Mouse (Mus musculus): ENCODE results near the gene Tmcc1.

GRCm38 (mm10) chr6:116014111-116014510 is 179.2 kb downstream of the Tmcc1 start:
- TF ChIP-seq CTCF (IDR thresholded peaks at IDR 0.05 in 2 of 3, conservative IDR thresholded peaks at IDR 0.05 in 1 of 3; ENCODE audit: control insufficient read depth in 1 of 3, insufficient read depth in 1 of 3, low read depth in 2 of 3, low read length in 3 of 3, poor library complexity in 1 of 3, severe bottlenecking in 1 of 3) (no peak), USF2 (IDR thresholded peaks at IDR 0.05; ENCODE audit: borderline replicate concordance in 1 of 2, insufficient read depth in 1 of 2, low read depth in 1 of 2, low read length in 2 of 2) (no peak), KAT2A (conservative IDR thresholded peaks at IDR 0.05; ENCODE audit: low read depth, low read length) (no peak), ZNF384 (IDR thresholded peaks at IDR 0.05; ENCODE audit: low read depth, low read length) (no peak), CHD2 (IDR thresholded peaks at IDR 0.05; ENCODE audit: low read length) (no peak), RCOR1 (IDR thresholded peaks at IDR 0.05; ENCODE audit: low read depth, low read length) (no peak), JUND (IDR thresholded peaks at IDR 0.05; ENCODE audit: low read depth, low read length) (no peak), POLR2A (IDR thresholded peaks at IDR 0.05; ENCODE audit: control insufficient read depth in 1 of 2, insufficient read depth in 1 of 2, low read depth in 1 of 2, low read length in 2 of 2, poor library complexity in 1 of 2) (no peak), HCFC1 (IDR thresholded peaks at IDR 0.05; ENCODE audit: low read depth, low read length) (no peak), MYC (IDR thresholded peaks at IDR 0.05; ENCODE audit: low read depth, low read length) (no peak), ZKSCAN1 (IDR thresholded peaks at IDR 0.05; ENCODE audit: low read depth, low read length) (no peak), NELFE (IDR thresholded peaks at IDR 0.05; ENCODE audit: low read depth, low read length) (no peak), GATA1 (IDR thresholded peaks at IDR 0.05; ENCODE audit: low read depth, low read length) (no peak)

Data from MEL (cell line).